Mouse (Mus musculus) kidney, adult 18-20 months (tissue): ENCODE measurements around the gene 1110008P14Rik.

Experiments
- DNase-seq: peaks from one replicate; pipeline ENCODE4 v3.0.0; 2021

1110008P14Rik gene

GRCm38 (mm10) chr2:32341634-32341939 is 40.2 kb downstream of the 1110008P14Rik start:
- DNase-seq, result no peak

- no peak for DNase-seq
Measured at GRCm38 (mm10) chr2:32340836-32341633, 40.7 kb downstream of the 1110008P14Rik start.

GRCm38 (mm10) chr2:32339912-32340642 is 41.7 kb downstream of the 1110008P14Rik start:
- DNase-seq, result no peak

- no peak for DNase-seq
Measured at GRCm38 (mm10) chr2:32335888-32336287, 45.9 kb downstream of the 1110008P14Rik start.

GRCm38 (mm10) chr2:32332159-32332558 is 49.6 kb downstream of the 1110008P14Rik start:
- DNase-seq, result no peak

GRCm38 (mm10) chr2:32329531-32329930 is 52.2 kb downstream of the 1110008P14Rik start:
- no peak for DNase-seq

GRCm38 (mm10) chr2:32328911-32329460 is 52.8 kb downstream of the 1110008P14Rik start:
- DNase-seq, result no peak

- DNase-seq, result no peak
Measured at GRCm38 (mm10) chr2:32327200-32327599, 54.5 kb downstream of the 1110008P14Rik start.
